Comparison of ENCODE assay signal across 24 mouse cellular contexts in genomic region chr7:143077351-143077750, GRCm38 (mm10). TPM values are rescaled to one million over a fixed set of nuclear protein-coding genes. Genes with fewer than 3 reads are reported as not detected.
A peak's percentile ranks its signal among the peaks of the same experiment; 100 is the strongest.
DNase-seq lines count a peak whose midpoint lies in the region; ATAC-seq and TF ChIP-seq lines count a peak whose summit lies in the region.
"Had no signal": no experiment of that assay in that cellular context is flagged by ENCODE, and none has a peak within 500 bp of the region (broad histone marks: within the 10 kb centered on the region; RNA-seq: fewer than 3 reads in every experiment).

No protein-coding gene starts in this region.

- H3K36me3 ChIP-seq in liver, adult 2 months (ENCODE audit: control insufficient read depth, insufficient read depth, low read length): no peaks in the 10 kb centered on the region
- no peaks in the 10 kb centered on the region for H3K36me3 ChIP-seq in liver, embryonic 12.5 days
- no peaks in the 10 kb centered on the region for H3K36me3 ChIP-seq in heart, adult 2 months (ENCODE audit: control insufficient read depth, insufficient read depth, low read length)
- H3K36me3 ChIP-seq: embryonic facial prominence, embryonic 15.5 days; forebrain, embryonic 10.5 days; forebrain, embryonic 12.5 days had no signal

- intact Hi-C loops in heart, adult 2 months (cut with DNase I): no loop called here

- peaks cover 19% of the 10 kb centered on the region for H3K4me1 ChIP-seq in liver, adult 2 months (ENCODE audit: control insufficient read depth, insufficient read depth, low read length)
- H3K4me1 ChIP-seq in liver, embryonic 12.5 days: peaks cover 7% of the 10 kb centered on the region
- no peaks in the 10 kb centered on the region for H3K4me1 ChIP-seq in heart, adult 2 months (ENCODE audit: control insufficient read depth, insufficient read depth, low read length)
- H3K4me1 ChIP-seq: embryonic facial prominence, embryonic 13.5 days; embryonic facial prominence, embryonic 15.5 days; forebrain, embryonic 10.5 days; forebrain, embryonic 12.5 days had no signal

- TF ChIP-seq CTCF in liver, adult 2 months (IDR thresholded peaks at IDR 0.05; ENCODE audit: low read depth, low read length): no peak
- no peak for TF ChIP-seq CTCF in heart, adult 2 months (IDR thresholded peaks at IDR 0.05)

- H3K9me3 ChIP-seq in liver, embryonic 12.5 days (replicated peaks): no peaks in the 10 kb centered on the region
- H3K9me3 ChIP-seq: embryonic facial prominence, embryonic 13.5 days; embryonic facial prominence, embryonic 15.5 days; forebrain, embryonic 10.5 days; forebrain, embryonic 12.5 days had no signal

- TF ChIP-seq POLR2A in liver, adult 2 months (IDR thresholded peaks at IDR 0.05; ENCODE audit: extremely low read depth, insufficient read depth, low read length): no peak
- no peak for TF ChIP-seq POLR2A in heart, adult 2 months (IDR thresholded peaks at IDR 0.05; ENCODE audit: insufficient read depth, low read depth, low read length)

- no peaks in the 10 kb centered on the region for H3K27me3 ChIP-seq in liver, adult 2 months (ENCODE audit: control insufficient read depth, insufficient read depth, low read length)
- H3K27me3 ChIP-seq in liver, embryonic 12.5 days (replicated peaks): peaks cover under 1% of the 10 kb centered on the region; the same call in 1 of the 2 replicates
- no peaks in the 10 kb centered on the region for H3K27me3 ChIP-seq in heart, adult 2 months (ENCODE audit: control insufficient read depth, insufficient read depth, low read length)
- H3K27me3 ChIP-seq: embryonic facial prominence, embryonic 13.5 days; embryonic facial prominence, embryonic 15.5 days had no signal

- H3K4me3 ChIP-seq in liver, adult 2 months (ENCODE audit: insufficient read depth, low read depth, low read length): no peak overlapping the region
- no peak overlapping the region for H3K4me3 ChIP-seq in liver, embryonic 12.5 days
- H3K4me3 ChIP-seq in heart, adult 2 months: no peak overlapping the region
- H3K4me3 ChIP-seq: embryonic facial prominence, embryonic 13.5 days; embryonic facial prominence, embryonic 15.5 days; erythroblast, embryonic 14.5 days; forebrain, embryonic 10.5 days; forebrain, embryonic 12.5 days had no signal

- 53% methylated on average over 2 of the region's 2 CpGs for WGBS in liver, adult 2 months
- 75% methylated on average over 2 of the region's 2 CpGs for WGBS in liver, embryonic 12.5 days (ENCODE audit: insufficient replicate concordance)
- 91% methylated on average over 2 of the region's 2 CpGs for WGBS in heart, adult 2 months

- no peak overlapping the region for H3K27ac ChIP-seq in liver, adult 2 months (replicated peaks; ENCODE audit: insufficient read depth, low read depth, low read length)
- no peak overlapping the region for H3K27ac ChIP-seq in liver, embryonic 12.5 days
- no peak overlapping the region for H3K27ac ChIP-seq in heart, adult 2 months
- H3K27ac ChIP-seq: embryonic facial prominence, embryonic 13.5 days; embryonic facial prominence, embryonic 15.5 days; forebrain, embryonic 10.5 days; forebrain, embryonic 12.5 days had no signal

- ATAC-seq in liver, embryonic 12.5 days: no peak
- ATAC-seq: forebrain, embryonic 14.5 days; forebrain, embryonic 16.5 days had no signal

- no peaks in the 10 kb centered on the region for H3K79me2 ChIP-seq in liver, adult 2 months (ENCODE audit: control insufficient read depth, insufficient read depth, low read length)
- no peaks in the 10 kb centered on the region for H3K79me2 ChIP-seq in heart, adult 2 months (replicated peaks; ENCODE audit: control insufficient read depth, insufficient read depth, low read length)

- peak; percentile 77 for DNase-seq in liver, adult 2 months (ENCODE audit: extremely low read depth, low read depth, low spot score)
- DNase-seq in retina, embryonic 14.5 days (ENCODE audit: low spot score): peak; percentile 23
- peak; percentile 47 for DNase-seq in retina, postnatal 1 day
- no peak for DNase-seq in heart, adult 2 months
- DNase-seq: adrenal gland, adult 2 months; adrenal gland, postnatal 10 days; adrenal gland, postnatal 25 days; cerebellum, adult 11 months; cerebellum, adult 18-20 months; cerebellum, adult 8-10 months; cerebellum, adult 9-11 months; cerebellum, postnatal 14 days; cerebellum, postnatal 36 days; embryo, embryonic 11 days had no signal

- TF ChIP-seq EP300 in heart, adult 2 months (IDR thresholded peaks at IDR 0.05; ENCODE audit: insufficient read depth, low read depth, low read length): no peak

- no peak overlapping the region for H3K9ac ChIP-seq in liver, adult 2 months (ENCODE audit: low read depth, low read length)
- H3K9ac ChIP-seq in liver, embryonic 12.5 days: no peak overlapping the region
- H3K9ac ChIP-seq in heart, adult 2 months (ENCODE audit: low read depth, low read length): no peak overlapping the region
- H3K9ac ChIP-seq: embryonic facial prominence, embryonic 13.5 days; embryonic facial prominence, embryonic 15.5 days; forebrain, embryonic 12.5 days had no signal

- no peak overlapping the region for H3K4me2 ChIP-seq in liver, embryonic 12.5 days
- H3K4me2 ChIP-seq: embryonic facial prominence, embryonic 13.5 days; embryonic facial prominence, embryonic 15.5 days; forebrain, embryonic 12.5 days had no signal

RNA-seq across cellular contexts. Expression of gene Tssc4, which starts 8.3 kb away (rescaled TPM):
- total RNA-seq in liver, adult 2 months (2014; rRNA removed): 11.9 and 13.4 TPM in 2 replicates
- 45.6 and 47.7 TPM in 2 replicates for polyA plus RNA-seq in liver, adult 2 months (2012; rRNA removed)
- polyA plus RNA-seq in liver, embryonic 12.5 days (2016; fragmentation: Nextera tagmentation; extraction: Ambion mirVana): 50.2 and 50.5 TPM in 2 replicates
- 10 to 100 TPM; 13.6 to 14.8 TPM for total RNA-seq in heart, adult 2 months (2021)
- polyA plus RNA-seq in heart, adult 2 months (2012; rRNA removed): 33.2 and 36.9 TPM in 2 replicates

RNA-seq across cellular contexts. Expression of gene Trpm5, which starts 17.1 kb away (rescaled TPM):
- under 0.01 and 0.07 TPM in 2 replicates for total RNA-seq in liver, adult 2 months (2014; rRNA removed)
- 0.02 TPM in 1 of 2 replicates, not detected in the other for polyA plus RNA-seq in liver, adult 2 months (2012; rRNA removed)
- 1.3 and 1.6 TPM in 2 replicates for polyA plus RNA-seq in liver, embryonic 12.5 days (2016; fragmentation: Nextera tagmentation; extraction: Ambion mirVana)
- not detected for total RNA-seq in heart, adult 2 months (2021)
- 0.06 and 0.08 TPM in 2 replicates for polyA plus RNA-seq in heart, adult 2 months (2012; rRNA removed)
- total RNA-seq: common myeloid progenitor, adult 5-6 weeks had no signal
- polyA plus RNA-seq: erythroblast, embryonic 14.5 days had no signal

RNA-seq across cellular contexts. Expression of gene Cd81, which starts 24.8 kb away (rescaled TPM):
- total RNA-seq in liver, adult 2 months (2014; rRNA removed): 363 and 420 TPM in 2 replicates
- 616 and 625 TPM in 2 replicates for polyA plus RNA-seq in liver, adult 2 months (2012; rRNA removed)
- 154 TPM in 2 replicates for polyA plus RNA-seq in liver, embryonic 12.5 days (2016; fragmentation: Nextera tagmentation; extraction: Ambion mirVana)
- 100 to 1,000 TPM; 424 to 434 TPM for total RNA-seq in heart, adult 2 months (2021)
- 641 and 822 TPM in 2 replicates for polyA plus RNA-seq in heart, adult 2 months (2012; rRNA removed)

RNA-seq across cellular contexts. Expression of gene Kcnq1, which starts 28.8 kb away (rescaled TPM):
- 1.3 and 3.4 TPM in 2 replicates for total RNA-seq in liver, adult 2 months (2014; rRNA removed)
- polyA plus RNA-seq in liver, adult 2 months (2012; rRNA removed): 0.91 and 2.5 TPM in 2 replicates
- polyA plus RNA-seq in liver, embryonic 12.5 days (2016; fragmentation: Nextera tagmentation; extraction: Ambion mirVana): 0.21 and 0.61 TPM in 2 replicates
- 10 to 100 TPM; 32.4 to 34.2 TPM for total RNA-seq in heart, adult 2 months (2021)
- 42.0 and 48.1 TPM in 2 replicates for polyA plus RNA-seq in heart, adult 2 months (2012; rRNA removed)
- total RNA-seq: common myeloid progenitor, adult 5-6 weeks had no signal
- polyA plus RNA-seq: C2C12 had no signal

Comparison
In these comparisons a context has a peak if more than half of its experiments do, and no peak if none do; other contexts are left out.
1. DNase-seq: peak in liver, adult 2 months (single experiment), retina, embryonic 14.5 days (single experiment) and retina, postnatal 1 day (single experiment); none in heart, adult 2 months (0 of 2).